Mouse (Mus musculus) effector memory CD4-positive, alpha-beta T cell, adult 7 months (primary cell): ENCODE results near the gene B3galt5. TPM values are rescaled to one million over a fixed set of nuclear protein-coding genes. Genes with fewer than 3 reads are reported as not detected.

Experiments used
- polyA plus RNA-seq: library from polyadenylated mRNA; unstranded; fragments of 100-300 nt; shearing (Covaris generic); gene quantifications from one replicate; pipeline ENCODE4 v1.2.1, GENCODE M21; 2017

Gene B3galt5
- 1.7 TPM for polyA plus RNA-seq

DNA sequence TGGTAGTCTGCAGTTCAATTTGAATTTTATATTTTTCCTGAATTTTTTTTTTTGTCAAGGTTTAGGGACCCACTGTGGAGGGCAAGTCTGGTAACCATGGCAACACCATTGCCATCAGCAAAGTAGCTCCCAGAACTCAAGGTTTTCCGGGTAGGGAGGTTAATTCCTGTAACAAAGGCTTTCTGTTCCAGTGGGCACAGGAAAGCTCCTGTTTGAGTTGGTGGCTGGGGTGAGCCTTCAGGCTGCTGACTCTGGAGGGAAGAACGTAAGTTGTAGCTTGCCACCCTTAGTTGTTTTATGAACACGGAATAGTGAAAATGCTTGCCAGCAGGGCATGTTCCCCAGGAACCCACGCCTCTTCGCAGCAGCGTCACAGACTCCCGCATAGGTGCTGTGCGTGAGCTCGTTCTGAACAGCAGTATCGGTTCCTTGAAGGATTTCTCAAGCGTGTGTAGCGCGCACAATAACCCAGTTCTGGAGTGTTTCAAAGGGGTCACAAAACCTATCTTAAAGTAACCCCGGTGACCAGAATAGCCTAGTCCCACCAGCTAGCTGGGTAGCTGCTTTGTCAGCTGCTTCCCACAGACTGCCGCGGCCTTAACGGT lies at the start of gene B3galt5:
Gene B3galt5, plus strand, starts transcription at position 436 of the 605 bp plus-strand sequence.

DNA sequence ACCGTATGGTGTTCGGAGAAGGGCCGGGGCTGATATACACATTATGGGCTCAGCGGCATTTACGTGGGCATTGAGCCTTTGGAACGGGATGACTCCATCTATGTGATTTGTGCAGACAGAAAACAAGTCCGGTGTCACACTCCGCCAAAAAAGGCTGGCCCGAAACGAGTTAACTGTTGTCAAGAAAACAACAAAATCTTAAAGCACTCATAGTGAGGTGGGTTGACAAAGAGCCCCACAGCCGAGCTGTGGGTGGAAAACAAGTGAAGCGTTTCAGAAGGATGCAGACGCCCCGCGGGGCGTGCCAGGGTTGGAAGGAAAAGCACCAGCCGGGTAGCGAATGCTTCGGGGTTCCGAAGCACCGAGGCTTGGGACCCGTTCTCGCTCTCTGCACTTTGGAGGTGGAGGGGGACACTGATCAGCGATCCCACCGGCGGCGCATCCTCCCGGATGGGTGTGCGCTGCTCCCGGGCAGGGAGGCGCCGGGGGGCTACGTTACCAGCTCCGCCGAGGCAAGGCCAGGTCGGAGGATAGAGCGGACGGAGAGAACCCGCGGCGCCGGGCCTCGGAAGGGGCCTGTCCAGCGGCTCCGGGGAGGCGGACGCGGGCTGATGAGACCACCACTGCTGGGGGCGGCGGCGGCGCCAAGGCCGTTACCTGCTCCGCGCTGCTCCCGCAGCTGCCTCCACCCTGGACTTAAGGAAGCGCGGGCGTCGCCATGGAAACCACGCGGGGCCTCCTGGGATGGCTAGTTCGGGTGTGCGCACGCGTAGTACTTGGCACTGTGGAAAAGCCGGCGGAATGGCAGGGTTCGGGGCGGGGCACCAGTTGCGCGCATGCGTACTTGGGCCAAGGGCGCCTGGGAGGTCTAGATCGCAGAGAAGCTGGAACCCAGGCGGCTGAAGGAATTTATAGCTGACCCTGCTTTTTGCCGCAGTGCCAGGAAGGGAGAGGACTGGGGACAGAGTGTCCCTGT lies 43.8 kb upstream of the B3galt5 start, which contains the start of gene Lca5l:
Gene Lca5l, minus strand, starts transcription at position 741 of the 976 bp plus-strand sequence.

GRCm38 (mm10) chr16:96199913-96200701 lies 35.5 kb upstream of the B3galt5 start, which contains the start of gene Sh3bgr:
Gene Sh3bgr (plus strand): TSS chr16:96200450.

Other genes with a start within 250 kb of the B3galt5 start
- 24.2 TPM for gene Psmg1, start 244.8 kb upstream of the B3galt5 start, polyA plus RNA-seq
- 57.9 TPM for gene Brwd1, start 153.3 kb upstream of the B3galt5 start, polyA plus RNA-seq
- 77.1 TPM for gene Hmgn1, start 108.1 kb upstream of the B3galt5 start, polyA plus RNA-seq
- gene Wrb, start 90.4 kb upstream of the B3galt5 start, polyA plus RNA-seq, result 9.7 TPM
- 0.12 TPM for gene Lca5l, start 43.5 kb upstream of the B3galt5 start, polyA plus RNA-seq
- gene Sh3bgr, start 35.4 kb upstream of the B3galt5 start, polyA plus RNA-seq, result not detected
- gene Itgb2l, start 207.8 kb downstream of the B3galt5 start, polyA plus RNA-seq, result not detected
- gene Pcp4, start 231.8 kb downstream of the B3galt5 start, polyA plus RNA-seq, result not detected